Mouse (Mus musculus) lung, postnatal 0 days (tissue): ENCODE measurements around the gene Myl9.

Experiments
- CTCF ChIP-seq: IDR thresholded peaks from 2 replicates; pipeline ENCODE4 v1.5.1; 2016; ENCODE audit warnings: antibody characterized with exemption, mild to moderate bottlenecking
- EP300 ChIP-seq: IDR thresholded peaks from 2 replicates; pipeline ENCODE4 v1.6.1; 2016; ENCODE audit warnings: antibody characterized with exemption, mild to moderate bottlenecking, control low read depth

DNA sequence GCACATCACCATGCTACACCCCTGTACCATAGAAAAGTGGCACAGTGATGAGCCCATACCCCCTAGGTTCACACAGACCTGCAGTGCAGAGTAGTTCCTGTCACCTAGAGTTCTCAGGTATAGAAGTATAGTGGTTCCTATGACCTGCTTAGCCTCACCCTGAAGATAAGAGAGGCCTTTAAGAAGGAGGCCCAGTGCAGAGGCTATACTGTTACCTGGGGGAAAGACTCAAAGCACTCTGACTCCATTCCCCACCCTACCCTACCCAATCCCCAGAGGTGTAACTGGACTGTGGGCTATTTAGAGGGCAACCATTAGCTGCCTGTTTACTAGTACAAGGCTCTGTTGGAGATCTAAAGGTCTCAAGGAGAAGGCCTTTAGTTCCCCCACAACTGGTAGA lies 43.6 kb upstream of the Myl9 start:
- TF ChIP-seq EP300 = no peak
- TF ChIP-seq CTCF = no peak
